Mouse (Mus musculus) gastrocnemius, adult 8-10 months (tissue): Measurements from ENCODE around the gene Chad. TPM values are rescaled to one million over a fixed set of nuclear protein-coding genes. Genes with fewer than 3 reads are reported as not detected.

Source experiments
- DNase-seq, 2 experiments: peaks; one replicate each; pipeline ENCODE4 v3.0.0; 2022; ENCODE audit warnings: low spot score in 2 of 2
- total RNA-seq, 4 experiments: library from RNA; stranded (reverse); gene quantifications; 2 replicates each; pipeline ENCODE4 v1.2.4; 2022

Chad gene
- total RNA-seq, 4 experiments from 2014 or later = 3.0 to 32.8 (median 13.1) TPM

DNA sequence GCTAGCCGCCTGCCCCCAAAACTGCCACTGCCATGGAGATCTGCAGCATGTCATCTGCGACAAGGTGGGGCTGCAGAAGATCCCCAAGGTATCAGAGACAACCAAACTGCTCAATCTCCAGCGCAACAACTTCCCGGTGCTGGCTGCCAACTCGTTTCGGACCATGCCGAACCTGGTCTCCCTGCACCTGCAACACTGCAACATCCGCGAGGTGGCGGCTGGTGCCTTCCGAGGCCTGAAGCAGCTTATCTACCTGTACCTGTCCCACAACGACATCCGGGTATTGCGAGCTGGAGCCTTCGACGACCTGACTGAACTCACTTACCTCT is 268 bp downstream of the Chad start:
- no peak for DNase-seq

- no peak for DNase-seq
Observed at GRCm38 (mm10) chr11:94566534-94566933, 1.7 kb downstream of the Chad start.

DNA sequence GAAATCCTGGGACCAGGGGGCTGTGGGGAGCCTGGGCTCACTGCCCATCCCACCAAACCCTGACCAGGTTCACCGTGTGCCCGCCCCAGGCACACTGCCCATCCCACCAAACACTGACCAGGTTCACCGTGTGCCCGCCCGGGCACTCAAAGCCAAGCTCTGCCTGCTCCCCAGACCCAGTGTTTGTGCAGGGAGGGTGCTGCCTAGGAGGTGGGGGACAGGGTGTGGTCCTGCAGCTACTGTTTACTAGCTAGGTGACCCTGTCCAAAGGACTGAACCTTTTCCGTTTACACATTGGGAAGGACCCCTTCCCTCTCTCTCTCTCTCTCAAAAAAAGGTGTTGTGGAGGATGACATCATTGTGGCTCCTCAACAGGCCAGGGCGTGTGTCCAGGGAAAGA is 2.5 kb downstream of the Chad start:
- no peak for DNase-seq

DNA sequence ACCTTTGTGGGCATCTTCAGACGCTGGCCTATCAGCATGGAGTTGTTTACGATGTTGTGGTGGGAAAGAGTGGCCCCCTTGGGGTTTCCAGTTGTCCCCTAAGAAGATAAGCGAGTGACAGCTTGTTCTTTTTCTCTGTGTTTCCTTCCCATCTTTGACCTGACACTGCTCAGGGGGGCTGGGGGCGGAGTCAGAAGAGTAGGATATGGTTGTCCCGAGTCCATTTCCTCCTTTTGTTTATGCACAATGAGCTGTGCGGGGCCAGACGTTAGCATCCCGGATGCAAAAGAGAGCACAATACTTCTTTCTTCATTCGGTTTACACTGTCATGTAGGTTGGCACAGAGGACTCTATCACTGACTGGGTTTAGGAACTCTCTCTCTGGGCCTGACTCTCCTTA is 5.8 kb downstream of the Chad start:
- no peak for DNase-seq

GRCm38 (mm10) chr11:94571850-94572249 is 7.0 kb downstream of the Chad start:
- no peak for DNase-seq

DNA sequence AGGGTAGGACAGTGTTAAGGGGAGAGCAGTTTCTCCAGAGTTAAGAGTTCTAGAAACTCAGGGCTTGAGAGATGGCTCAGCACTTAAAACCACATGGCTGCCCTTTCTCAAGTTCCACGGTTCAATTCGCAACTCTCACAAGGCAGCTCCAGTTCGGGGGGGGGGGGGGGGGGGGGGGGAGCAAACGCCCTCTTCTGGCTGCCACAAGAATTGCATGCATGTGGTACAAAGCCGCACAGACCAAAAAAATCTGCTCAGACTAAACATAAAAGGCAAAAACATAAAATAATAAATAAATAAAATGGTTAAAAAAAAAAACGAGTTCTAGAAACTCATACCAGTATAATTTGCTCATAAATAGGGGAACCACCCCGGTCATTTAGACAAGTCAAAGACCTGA is 9.7 kb downstream of the Chad start:
- no peak for DNase-seq

GRCm38 (mm10) chr11:94575036-94575435 is 10.2 kb downstream of the Chad start:
- DNase-seq = no peak

- no peak for DNase-seq
Observed at GRCm38 (mm10) chr11:94576361-94576760, 11.5 kb downstream of the Chad start.

DNA sequence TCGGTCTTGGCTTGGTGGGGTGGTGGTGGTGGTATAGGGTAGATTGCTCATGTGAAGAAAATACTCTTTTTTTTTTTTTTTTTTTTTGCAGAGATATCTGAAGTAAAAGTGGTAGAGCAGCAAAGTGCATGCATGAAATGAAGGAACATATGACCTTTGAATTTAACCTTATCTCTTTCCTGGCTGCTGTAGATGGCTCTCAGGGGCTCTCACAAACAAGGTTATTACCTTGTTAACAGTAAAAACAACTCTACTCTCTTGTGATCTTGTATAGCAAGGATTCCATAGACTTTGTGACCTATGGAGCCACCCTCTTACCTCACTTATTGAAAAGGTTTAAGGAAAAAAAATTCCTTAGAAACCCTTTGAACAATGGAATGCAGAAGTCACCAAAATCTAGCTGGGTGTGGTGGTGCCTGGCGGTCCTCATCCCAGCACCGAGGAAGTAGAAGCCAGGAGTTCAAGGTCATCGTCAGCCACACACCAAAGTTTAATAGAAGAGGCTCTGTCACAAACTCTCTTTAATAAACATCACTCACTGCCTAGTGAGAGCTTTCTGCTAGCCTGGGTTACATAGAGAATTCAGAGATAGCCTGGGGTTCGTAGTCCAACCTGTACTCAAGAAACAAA is 15.4 kb downstream of the Chad start:
- DNase-seq = no peak

GRCm38 (mm10) chr11:94585091-94585490 is 20.2 kb downstream of the Chad start:
- DNase-seq = no peak

DNA sequence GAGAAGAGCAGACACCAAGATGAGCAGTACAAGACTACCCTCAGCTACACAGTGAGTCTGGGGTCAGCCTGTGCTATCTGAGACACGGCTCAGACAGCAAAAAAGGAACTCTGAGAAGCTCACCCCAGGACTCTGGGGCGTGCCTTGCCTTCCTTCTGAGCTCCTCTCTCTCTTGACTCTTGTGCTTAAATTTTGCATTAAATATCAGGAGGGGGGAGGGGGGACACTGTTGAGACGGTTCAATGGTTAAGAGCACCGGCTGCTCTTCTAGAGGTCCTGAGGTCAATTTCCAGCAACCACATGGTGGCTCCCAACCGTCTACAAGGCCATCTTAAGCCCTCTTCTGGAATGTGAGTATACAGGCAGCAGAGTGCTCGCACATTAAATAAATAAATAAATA is 22.7 kb downstream of the Chad start:
- no peak for DNase-seq

DNA sequence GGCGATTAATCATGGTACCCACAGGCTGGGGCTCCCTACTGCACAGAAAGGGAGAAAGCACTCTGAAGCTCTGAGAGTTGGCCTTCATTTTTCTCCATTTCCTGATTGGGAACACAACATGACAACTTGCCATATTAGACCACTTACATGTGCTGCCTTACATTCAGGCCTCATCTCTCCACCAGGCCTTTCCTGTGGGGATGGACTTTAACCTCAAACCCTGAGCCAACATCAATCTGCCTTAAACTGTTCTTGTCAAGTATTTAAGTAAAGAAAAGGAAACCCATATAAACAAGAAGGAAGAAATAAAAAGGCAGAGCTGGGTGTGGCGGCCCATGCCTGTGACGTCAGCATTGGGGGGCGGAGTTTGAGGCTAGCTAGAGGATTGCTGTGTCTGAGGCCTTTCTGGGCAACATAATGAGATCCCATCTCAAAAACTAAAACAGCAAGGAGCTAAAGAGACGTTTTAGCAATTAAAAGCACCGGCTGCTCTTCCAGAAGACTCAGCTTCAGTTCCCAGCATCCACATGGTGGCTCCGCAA is 31.5 kb downstream of the Chad start:
- DNase-seq = no peak

DNA sequence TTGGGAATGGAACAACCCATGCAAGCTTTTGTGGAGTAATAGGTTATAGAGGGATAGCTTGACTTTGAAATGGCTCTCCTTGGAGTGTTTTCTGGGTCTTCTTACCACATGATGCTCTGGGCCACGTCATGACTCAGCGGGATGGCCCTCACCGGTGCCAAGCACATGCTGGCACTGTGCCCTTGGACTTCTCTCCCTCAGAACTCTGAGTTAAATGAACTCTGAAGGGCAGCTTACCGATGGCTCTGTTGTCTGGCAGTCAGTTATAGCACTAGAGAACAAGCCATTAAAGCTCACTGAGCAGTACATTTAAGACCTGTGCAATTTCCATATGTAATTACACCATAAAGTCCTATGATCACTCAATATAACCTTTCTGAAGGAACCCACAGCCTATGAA is 32.5 kb downstream of the Chad start:
- DNase-seq = peak in 1 of 2 experiments; percentile 12

DNA sequence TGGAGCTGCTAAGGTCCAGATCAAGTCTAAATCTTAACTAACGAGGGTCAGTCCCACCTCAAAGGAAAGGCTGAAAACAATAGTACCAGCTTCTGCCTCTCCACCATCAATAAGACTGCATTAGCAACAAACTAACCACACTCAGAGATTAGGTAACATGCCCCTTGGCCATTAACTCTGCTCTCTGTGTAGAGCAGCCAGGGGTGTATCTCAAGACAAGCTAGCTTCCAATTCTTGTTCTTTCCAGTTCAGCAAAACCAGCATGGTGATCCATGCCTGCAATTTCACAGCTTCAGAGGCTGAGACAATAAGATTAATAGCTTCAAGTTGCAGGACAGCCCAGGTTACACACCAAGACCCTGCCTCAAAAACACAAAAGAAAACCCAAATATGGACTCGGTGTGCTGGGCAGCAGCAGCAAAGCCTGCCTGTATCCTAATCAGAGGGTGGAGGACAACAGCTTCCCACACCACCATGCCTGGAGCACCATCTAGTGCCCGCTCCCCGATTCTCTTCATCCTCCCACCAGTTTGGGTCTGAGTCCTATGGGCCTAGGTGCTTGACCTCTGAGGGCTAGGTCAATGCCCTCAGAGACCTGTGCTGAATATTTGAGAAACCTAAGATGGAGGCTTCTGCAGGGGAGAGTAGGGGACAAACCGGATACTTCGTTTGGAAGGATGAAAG is 33.7 kb downstream of the Chad start:
- DNase-seq = no peak

DNA sequence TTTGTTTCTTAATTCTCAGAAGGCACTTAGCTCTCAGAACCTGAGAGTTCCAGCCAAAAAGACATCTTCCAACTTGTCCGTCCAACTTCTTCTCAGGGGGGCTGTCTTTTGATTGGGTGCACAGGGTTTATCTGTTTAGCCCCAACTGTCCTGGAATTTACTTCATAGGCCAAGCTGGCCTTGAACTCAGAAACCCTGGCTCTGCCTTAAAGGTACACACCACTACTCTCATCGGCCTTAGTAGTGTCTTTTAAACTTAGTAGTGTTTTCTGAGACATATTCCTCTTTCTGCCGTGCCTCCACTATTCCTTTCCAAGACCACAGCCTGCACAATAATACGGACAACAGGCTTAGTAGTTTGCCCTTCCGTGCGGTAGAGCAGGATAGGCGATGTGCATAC is 35.6 kb downstream of the Chad start:
- DNase-seq = no peak

GRCm38 (mm10) chr11:94601321-94602281 is 36.8 kb downstream of the Chad start, which contains the start of gene Acsf2:
Acsf2 (minus strand) TSS chr11:94601871.
- DNase-seq = peak; percentile 63 to 74

- DNase-seq = no peak
Observed at GRCm38 (mm10) chr11:94602356-94602955, 37.6 kb downstream of the Chad start.

- no peak for DNase-seq
Observed at GRCm38 (mm10) chr11:94610744-94611740, 46.2 kb downstream of the Chad start.

DNA sequence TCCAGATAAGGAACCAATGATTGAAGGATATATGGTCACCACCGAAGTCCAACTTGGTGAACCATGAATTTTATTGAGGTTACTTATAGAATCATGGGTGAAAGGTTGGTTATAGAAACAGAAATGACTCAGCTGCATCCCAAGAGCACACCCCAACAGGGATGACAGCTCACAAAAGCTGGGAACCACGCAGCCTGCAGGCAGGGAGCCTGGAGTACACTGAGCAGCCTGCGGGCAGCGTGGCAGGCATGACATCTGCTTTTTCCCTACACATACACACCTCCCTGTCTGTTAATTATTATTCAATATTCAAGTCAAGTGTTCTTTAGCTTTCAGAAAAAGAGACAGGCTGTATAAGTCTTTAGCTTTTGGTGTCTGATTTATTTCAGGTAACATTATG is 49.8 kb downstream of the Chad start:
- DNase-seq = no peak

GRCm38 (mm10) chr11:94615494-94615893 is 50.6 kb downstream of the Chad start:
- no peak for DNase-seq
